Mouse (Mus musculus) ES-E14 (cell line): ENCODE data around the gene Acsl1. TPM values are rescaled to one million over a fixed set of nuclear protein-coding genes. Genes with fewer than 3 reads are reported as not detected.

Experiments used
- DNase-seq: peaks from one replicate; pipeline ENCODE4 v3.0.0-alpha.2; 2013; ENCODE audit warnings: low read depth, low spot score
- H3K27ac ChIP-seq: 2 replicates; pipeline ENCODE4 v1.5.1; 2012; ENCODE audit warnings: low read depth, mild to moderate bottlenecking, low read length, moderate library complexity, mixed read lengths; ENCODE audit not compliant: poor library complexity, insufficient read depth, severe bottlenecking
- H3K36me3 ChIP-seq: 2 replicates; pipeline ENCODE4 v1.6.1; 2012; ENCODE audit warnings: mild to moderate bottlenecking, low read length, moderate library complexity, mixed read lengths; ENCODE audit not compliant: control insufficient read depth, poor library complexity, insufficient read depth, severe bottlenecking
- H3K4me1 ChIP-seq, 2 experiments: fragments of 150-350 bp in 1 of 2; sonication (generic) in 1 of 2; 2 replicates each; pipeline ENCODE4 v1.6.1; 2012; ENCODE audit warnings: low read length in 2 of 2, mild to moderate bottlenecking in 1 of 2, mixed read lengths in 1 of 2; ENCODE audit not compliant: control insufficient read depth in 2 of 2, insufficient read depth in 2 of 2, poor library complexity in 1 of 2
- H3K4me3 ChIP-seq, 2 experiments: fragments of 150-350 bp in 1 of 2; sonication (generic) in 1 of 2; 2 replicates each; pipeline ENCODE4 v1.5.1; 2012; ENCODE audit warnings: low read length in 2 of 2, low read depth in 1 of 2, mild to moderate bottlenecking in 1 of 2, mixed read lengths in 1 of 2; ENCODE audit not compliant: insufficient read depth in 1 of 2, poor library complexity in 1 of 2, severe bottlenecking in 1 of 2
- H3K9ac ChIP-seq: 2 replicates; pipeline ENCODE4 v1.6.1; 2012; ENCODE audit warnings: low read depth, mild to moderate bottlenecking, low read length, mixed read lengths; ENCODE audit not compliant: poor library complexity, insufficient read depth, severe bottlenecking
- H3K9me3 ChIP-seq: fragments of 150-350 bp; sonication (generic); 2 replicates; pipeline ENCODE4 v1.6.1; 2012; ENCODE audit warnings: low read depth, mild to moderate bottlenecking, low read length; ENCODE audit not compliant: control insufficient read depth, insufficient read depth
- CHD2 ChIP-seq: IDR thresholded peaks from 2 replicates; pipeline ENCODE4 v1.6.1; 2014; ENCODE audit warnings: mild to moderate bottlenecking, low read depth, low read length, inconsistent platforms
- HCFC1 ChIP-seq: IDR thresholded peaks from 2 replicates; pipeline ENCODE4 v1.6.1; 2012; ENCODE audit warnings: low read length, inconsistent platforms, borderline replicate concordance; ENCODE audit not compliant: insufficient read depth
- MAFK ChIP-seq: IDR thresholded peaks from 2 replicates; pipeline ENCODE4 v1.6.1; 2014; ENCODE audit warnings: mild to moderate bottlenecking, low read depth, low read length, inconsistent platforms; ENCODE audit not compliant: insufficient read depth
- ZC3H11A ChIP-seq: IDR thresholded peaks from 2 replicates; pipeline ENCODE4 v1.6.1; 2012; ENCODE audit warnings: low read depth, mild to moderate bottlenecking, inconsistent platforms, low read length, borderline replicate concordance
- ZNF384 ChIP-seq: IDR thresholded peaks from 2 replicates; pipeline ENCODE4 v1.6.1; 2012; ENCODE audit warnings: low read depth, low read length, inconsistent platforms
- in situ Hi-C, 2 experiments: fragments of 600-800 bp; cut with MboI; formaldehyde crosslinking; loops; one replicate each; pipeline ENCODE4 v1.15.1; 2025; ENCODE audit warnings: low sequenced_read_pairs in 2 of 2, inconsistent platforms in 1 of 2; ENCODE audit not compliant: unreplicated experiment in 2 of 2
- total RNA-seq: library from RNA; depleted of rRNA; stranded (reverse); fragments of 300-350 nt; gene quantifications from 2 replicates; pipeline ENCODE4 v1.2.3, GENCODE M21; 2012

The Acsl1 gene
- total RNA-seq, 1 experiment = 17.4 TPM

DNA sequence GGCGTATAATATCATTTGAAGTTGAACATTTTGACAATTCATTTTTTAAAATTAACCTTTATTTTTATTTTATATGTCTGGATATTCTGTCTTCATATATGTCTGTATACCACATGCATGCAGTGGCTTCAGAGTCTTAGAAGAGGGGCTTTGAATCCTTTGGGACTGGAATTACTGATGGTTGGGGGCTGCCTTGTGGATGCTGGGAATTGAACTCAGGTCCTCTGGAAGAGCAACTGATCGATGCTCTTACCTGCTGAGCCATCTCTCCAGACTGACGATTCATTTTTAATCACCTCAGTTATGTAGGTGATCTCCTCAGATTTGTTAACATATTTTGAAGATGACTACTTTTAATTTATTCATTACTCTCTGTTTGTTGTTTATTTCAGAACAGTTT, 3.3 kb downstream of the Acsl1 start:
- no peak for DNase-seq
- no peak overlapping the region for H3K27ac ChIP-seq
- no peaks in the 10 kb centered on the region for H3K9me3 ChIP-seq
- H3K9ac ChIP-seq = no peak overlapping the region
- peaks cover 0 to 5% of the 10 kb centered on the region in 2 experiments; a peak in 2 of 4 replicates for H3K4me1 ChIP-seq
- no peak overlapping the region for H3K4me3 ChIP-seq
- TF ChIP-seq ZNF384 = no peak
- TF ChIP-seq CHD2 = no peak
- no peak for TF ChIP-seq ZC3H11A
- TF ChIP-seq MAFK = no peak
- no peak for TF ChIP-seq HCFC1
- H3K36me3 ChIP-seq = no peaks in the 10 kb centered on the region; the same call in 1 of the 2 replicates
- in situ Hi-C loops = no loop called here

DNA sequence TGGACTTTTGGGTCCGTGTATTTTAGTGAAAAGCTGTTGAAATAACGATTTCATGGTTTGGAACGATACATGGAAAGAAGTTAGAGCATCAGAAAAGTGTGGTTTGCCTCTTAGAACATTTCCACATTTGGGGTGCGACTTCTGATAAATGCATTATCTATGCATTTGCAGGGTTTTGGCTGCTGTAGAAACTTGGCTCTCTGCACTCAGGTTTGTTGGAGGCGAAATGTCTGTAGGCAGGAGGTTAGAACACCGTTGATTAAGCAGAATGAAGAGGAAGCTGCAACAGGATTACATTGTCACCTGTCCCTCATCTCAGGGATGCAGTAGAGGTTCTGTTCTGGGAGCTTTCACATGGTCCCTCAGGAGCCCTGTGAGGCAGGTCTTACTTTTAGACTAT, 3.8 kb downstream of the Acsl1 start:
- no peaks in the 10 kb centered on the region; the same call in 1 of the 2 replicates for H3K36me3 ChIP-seq
- H3K9ac ChIP-seq = no peak overlapping the region
- H3K4me3 ChIP-seq = no peak overlapping the region
- peaks cover 0 to 5% of the 10 kb centered on the region in 2 experiments; a peak in 2 of 4 replicates for H3K4me1 ChIP-seq
- no peaks in the 10 kb centered on the region for H3K9me3 ChIP-seq
- in situ Hi-C loops = no loop called here
- TF ChIP-seq ZC3H11A (no peak), ZNF384 (no peak)
- no peak for DNase-seq
- H3K27ac ChIP-seq = no peak overlapping the region

DNA sequence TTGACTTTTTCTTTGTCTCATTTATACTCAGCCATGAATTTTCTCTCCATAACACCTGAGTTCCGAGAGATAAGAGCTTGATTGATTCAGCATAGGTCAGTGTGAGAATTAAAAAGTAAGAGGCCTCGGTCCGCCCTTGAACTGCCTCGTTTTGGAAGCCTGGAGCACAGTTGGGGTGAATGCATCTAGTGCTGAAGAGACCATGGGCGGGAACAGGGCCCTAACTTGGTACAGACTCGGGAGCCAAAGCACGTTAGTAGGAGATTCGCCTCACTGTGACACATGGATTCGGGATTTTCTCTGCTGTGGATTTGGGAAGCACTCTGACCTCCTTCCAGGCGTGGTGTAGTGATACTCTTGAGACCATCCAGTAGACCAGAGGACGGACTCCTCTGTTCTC, 4.6 kb downstream of the Acsl1 start:
- in situ Hi-C loops = no loop called here
- Histone ChIP-seq H3K4me3 (no peak overlapping the region), H3K27ac (no peak overlapping the region), H3K9me3 (no peaks in the 10 kb centered on the region), H3K4me1 (peaks cover 0 to 5% of the 10 kb centered on the region in 2 experiments; a peak in 2 of 4 replicates), H3K9ac (no peak overlapping the region), H3K36me3 (no peaks in the 10 kb centered on the region; the same call in 1 of the 2 replicates)
- no peak for DNase-seq
- TF ChIP-seq ZC3H11A (no peak), HCFC1 (no peak), MAFK (no peak), ZNF384 (no peak)

DNA sequence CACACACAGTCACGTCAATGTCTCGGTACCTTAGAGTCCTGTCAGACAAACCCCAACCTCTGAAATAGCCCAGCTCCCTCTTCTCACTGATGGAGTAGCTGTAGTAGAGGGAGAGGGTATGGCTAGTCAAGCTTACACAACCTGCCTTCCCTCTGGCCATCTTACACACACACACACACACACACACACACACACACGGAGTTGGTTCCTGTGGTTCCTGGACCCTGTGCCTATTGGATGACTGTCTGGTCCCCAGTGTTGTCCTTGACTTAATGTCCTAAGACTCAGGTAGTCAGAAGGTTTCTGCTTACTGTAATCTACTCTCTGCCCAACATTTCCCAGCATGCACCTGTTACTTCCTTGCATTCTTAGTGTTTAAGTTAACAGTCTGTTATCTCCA, 5.1 kb downstream of the Acsl1 start:
- H3K4me1 ChIP-seq = peaks cover 0 to 5% of the 10 kb centered on the region in 2 experiments; a peak in 2 of 4 replicates
- no peak overlapping the region for H3K27ac ChIP-seq
- TF ChIP-seq CHD2 = no peak
- TF ChIP-seq MAFK = no peak
- TF ChIP-seq ZC3H11A = no peak
- no peak for TF ChIP-seq HCFC1
- no peak for TF ChIP-seq ZNF384
- no peak overlapping the region for H3K9ac ChIP-seq
- H3K4me3 ChIP-seq = no peak overlapping the region
- in situ Hi-C loops = no loop called here
- no peaks in the 10 kb centered on the region for H3K9me3 ChIP-seq
- H3K36me3 ChIP-seq = no peaks in the 10 kb centered on the region; the same call in 1 of the 2 replicates
- no peak for DNase-seq

DNA sequence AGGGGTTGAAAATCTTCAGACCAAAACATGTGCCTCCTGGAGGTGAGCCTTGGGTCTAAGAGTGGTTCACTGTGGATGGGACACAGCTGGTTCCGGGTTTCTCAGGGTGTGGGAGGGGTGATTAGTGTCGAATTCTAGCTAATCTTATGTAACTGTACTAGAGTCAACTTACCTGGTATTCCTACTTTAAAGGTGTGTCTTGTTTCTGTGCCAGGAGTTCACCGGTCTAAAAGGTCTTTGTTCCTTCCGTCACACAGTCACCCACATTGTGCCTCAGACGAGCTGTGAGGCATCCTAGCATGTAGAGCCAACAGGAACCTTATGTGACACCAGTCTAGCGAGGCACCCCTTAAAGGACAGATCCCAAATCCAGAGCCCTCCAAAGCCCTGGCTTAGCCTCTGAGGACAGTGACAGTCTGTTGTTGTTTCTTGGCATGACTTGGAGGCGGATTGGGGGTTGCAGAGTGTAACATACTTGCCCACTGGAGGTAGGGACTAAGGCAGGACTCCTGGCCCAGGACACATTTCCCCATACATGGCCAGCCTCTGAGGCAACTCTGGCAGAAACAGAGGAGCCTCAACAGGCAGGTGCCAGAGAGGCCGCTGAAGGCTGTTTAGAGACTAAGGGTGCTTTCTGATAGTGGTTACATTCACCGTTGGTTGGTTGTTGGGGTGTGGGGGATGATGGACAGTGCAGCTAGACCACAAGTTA, 7.1 kb downstream of the Acsl1 start:
- in situ Hi-C loops = no loop called here
- DNase-seq = no peak
- TF ChIP-seq ZNF384 = no peak
- TF ChIP-seq CHD2 = no peak
- no peak for TF ChIP-seq ZC3H11A
- no peak for TF ChIP-seq MAFK
- no peak for TF ChIP-seq HCFC1

More for the DNA sequence above, 7.1 kb downstream of the Acsl1 start:
- Histone ChIP-seq H3K9me3 (no peaks in the 10 kb centered on the region), H3K9ac (no peak overlapping the region), H3K36me3 (no peaks in the 10 kb centered on the region; the same call in 1 of the 2 replicates), H3K4me3 (no peak overlapping the region), H3K4me1 (no peaks in the 10 kb centered on the region), H3K27ac (no peak overlapping the region)
